Mouse (Mus musculus) v-Abl transformed pro-B cells (cell line): ENCODE data around the gene Nos2.

ENCODE experiments used
- in situ Hi-C, 2 experiments: fragments of 400-800 bp; cut with MboI; formaldehyde crosslinking; loops; one replicate each; pipeline ENCODE4 v1.15.1; 2025; ENCODE audit not compliant: unreplicated experiment in 2 of 2

The Nos2 gene

DNA sequence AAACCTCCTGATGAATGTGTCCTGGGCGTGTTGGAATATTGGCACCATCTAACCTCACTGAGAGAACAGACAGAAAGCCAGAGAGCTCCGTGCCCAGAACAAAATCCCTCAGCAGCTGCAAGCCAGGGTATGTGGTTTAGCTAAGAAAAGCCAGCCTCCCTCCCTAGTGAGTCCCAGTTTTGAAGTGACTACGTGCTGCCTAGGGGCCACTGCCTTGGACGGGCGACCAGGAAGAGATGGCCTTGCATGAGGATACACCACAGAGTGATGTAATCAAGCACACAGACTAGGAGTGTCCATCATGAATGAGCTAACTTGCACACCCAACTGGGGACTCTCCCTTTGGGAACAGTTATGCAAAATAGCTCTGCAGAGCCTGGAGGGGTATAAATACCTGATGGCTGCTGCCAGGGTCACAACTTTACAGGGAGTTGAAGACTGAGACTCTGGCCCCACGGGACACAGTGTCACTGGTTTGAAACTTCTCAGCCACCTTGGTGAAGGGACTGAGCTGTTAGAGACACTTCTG is at the start of gene Nos2:
Gene Nos2, plus strand, starts transcription at position 377 of the 529 bp plus-strand sequence.
- in situ Hi-C loops = loop anchor here in 1 of 2 experiments (5.0 kb wide), 1 partner anchor 63 kb away; no protein-coding TSS in a partner anchor

DNA sequence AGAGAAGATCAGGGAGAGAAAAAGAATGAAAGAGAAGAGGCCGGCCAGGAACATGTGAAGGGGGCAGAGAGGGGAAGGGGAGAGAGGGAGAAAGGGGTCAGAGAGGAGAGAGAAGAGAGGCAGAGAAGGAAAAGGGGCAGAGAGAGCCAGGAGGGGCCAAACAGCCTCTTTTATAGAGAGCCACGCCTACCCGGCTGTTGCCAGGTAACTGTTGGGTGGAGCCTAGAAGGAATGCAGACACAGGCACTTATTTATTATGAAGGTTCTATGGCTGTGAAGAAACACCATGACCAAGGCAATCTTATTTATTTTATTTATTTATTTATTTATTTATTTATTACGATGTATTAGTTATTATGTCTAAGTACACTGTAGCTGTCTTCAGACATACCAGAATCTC is 49.7 kb upstream of the Nos2 start:
- in situ Hi-C loops = no loop called here

DNA sequence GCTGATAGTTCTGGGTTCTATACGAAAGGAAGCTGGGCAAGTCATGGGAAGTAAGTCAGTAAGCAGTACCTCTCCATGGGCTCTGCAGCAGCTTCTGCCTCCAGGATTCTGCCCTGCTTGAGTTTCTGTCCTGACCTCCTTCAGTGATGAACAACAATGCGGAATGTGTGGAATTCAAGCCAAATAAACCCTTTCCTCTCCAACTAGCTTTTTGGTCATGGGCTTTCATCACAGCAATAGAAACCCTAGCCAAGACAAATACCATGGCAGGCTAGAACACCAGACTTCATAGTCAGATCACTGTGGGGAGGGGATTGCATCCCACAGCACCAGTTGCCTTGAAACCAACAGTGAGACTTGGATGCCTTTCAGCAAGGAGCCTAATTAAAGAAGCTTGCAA is 47.8 kb upstream of the Nos2 start:
- in situ Hi-C loops = no loop called here

DNA sequence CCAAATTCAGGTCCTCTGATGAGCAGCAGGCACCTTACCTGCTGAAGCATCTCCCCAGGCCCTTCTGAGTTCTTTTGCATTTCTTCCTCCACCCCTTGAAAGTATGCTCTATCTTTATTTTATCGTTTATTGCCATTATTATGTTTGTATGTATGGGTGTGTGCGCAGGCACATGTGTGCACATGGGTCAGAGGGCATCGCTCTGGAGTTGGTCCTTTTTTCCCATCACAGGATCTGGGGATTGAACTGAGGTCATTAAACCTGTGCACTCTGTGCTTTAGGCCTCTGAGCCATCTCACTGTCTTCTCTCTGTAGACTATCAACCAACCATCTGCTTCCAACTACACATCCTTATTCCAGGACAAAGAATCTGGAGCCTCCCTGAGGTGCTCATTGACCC is 40.9 kb upstream of the Nos2 start:
- in situ Hi-C loops = no loop called here

DNA sequence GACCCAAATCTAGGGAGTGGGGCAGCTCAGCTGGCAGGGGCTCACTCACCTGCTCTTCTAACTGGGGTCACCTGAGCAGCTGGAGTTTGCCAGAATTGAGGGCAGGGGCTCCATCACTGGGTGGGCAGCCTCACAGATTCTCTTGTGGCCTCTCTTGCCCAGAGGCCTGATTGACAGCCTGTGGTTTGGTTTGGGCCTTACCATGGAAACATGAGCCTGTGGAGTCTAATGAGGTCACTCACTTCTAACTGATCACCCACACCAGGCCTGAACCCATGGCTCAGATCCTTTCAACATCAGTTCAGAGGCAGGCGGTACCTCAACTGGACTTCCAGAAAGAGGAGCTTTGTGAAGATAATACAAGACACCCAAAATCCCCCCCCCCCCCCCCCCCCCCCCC is 33.9 kb upstream of the Nos2 start:
- in situ Hi-C loops = no loop called here

DNA sequence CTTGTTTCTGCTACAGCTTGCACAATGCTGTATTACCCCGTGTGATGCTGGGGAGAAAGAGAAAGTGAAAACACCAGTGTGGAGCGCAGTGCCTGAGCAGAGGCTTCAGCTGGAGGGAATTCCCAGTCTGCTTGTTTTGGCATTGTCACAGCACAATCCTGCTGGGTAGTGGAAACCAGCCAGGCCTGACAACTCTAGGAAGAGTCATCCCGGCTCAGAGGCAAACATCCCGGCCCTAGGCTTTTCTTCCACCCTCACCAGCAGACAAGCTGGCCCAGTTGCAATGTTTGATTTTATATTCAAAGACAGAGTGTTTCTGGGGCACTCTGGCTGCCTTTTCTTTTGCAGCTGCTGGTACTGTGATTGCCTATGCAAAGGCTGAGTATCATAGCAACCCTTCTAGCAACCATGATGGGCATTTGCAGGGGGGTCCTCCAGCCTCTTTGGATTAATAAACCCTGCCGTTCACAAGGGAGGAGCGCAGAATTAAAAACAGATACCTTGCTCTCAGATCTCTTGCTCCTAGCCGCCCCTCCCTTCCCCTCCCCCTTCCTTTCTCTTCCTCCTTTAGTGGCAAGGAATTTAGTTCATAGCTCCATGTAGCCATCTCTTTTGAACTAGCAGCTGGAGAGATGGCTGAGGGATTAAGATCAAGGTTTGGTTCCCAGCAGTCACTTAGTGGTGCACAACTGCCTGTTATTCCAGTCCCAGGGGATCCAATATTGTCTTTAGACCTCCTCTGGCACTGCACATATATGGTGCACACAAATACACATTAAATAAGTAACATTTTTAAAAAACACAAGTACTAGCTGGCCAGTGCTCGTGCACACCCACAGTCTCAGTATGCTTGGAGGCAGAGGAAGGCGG is 33.2 kb upstream of the Nos2 start:
- in situ Hi-C loops = no loop called here

DNA sequence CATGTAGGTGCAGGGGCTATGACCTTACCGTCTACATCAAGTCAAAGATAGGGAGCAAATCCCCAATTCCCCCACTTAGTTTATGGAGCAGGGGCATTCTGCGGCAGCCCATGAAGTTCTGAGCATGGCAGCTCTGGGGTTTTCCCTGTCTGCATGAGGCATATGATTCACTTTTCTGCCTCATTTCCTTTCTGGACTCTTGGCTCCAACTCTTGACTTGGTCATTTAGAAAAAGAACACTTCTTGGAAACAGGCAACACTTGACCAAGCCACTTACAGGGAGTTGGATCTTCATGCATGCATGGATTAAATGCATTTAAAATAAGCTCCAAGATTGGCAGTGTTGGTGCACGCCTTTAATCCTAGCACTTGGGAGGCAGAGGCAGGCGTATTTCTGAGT is 31.4 kb upstream of the Nos2 start:
- in situ Hi-C loops = no loop called here

DNA sequence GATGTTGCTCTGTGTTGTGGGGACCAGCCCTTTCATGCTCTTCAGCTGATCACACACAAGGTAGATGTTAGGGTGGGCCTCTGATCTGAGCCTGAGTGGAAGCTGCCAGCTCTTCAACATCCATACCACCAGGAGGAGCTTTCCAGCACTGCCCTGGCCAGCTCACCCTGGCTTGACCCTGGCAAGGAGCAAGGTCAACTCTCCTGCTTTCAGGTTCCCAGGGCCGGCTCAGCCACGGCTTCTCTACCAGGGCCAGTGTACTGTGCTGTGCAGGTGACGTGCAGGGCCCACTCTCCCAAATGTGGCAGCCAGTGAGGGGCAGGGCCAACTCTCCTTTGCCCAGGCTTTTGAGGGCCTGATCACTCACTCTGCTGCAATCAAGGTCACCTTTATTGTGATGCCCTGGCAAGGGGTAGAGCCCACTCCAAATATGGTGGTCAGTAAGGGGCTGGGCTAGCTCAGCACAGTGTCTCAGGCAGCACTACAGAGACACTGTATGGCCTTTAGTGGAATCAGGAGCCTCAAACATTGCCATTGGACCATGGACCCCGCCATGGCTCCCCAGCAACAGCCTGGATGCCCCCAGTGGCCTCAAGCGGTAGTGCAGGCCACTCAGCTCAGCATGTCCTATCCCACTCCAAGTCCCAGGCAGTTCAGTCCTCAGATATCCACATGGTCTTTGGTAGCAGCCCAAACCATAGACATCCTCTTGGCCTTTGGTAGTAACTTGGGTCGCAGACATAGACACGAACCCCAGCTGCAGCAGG is 24.0 kb upstream of the Nos2 start:
- in situ Hi-C loops = no loop called here

DNA sequence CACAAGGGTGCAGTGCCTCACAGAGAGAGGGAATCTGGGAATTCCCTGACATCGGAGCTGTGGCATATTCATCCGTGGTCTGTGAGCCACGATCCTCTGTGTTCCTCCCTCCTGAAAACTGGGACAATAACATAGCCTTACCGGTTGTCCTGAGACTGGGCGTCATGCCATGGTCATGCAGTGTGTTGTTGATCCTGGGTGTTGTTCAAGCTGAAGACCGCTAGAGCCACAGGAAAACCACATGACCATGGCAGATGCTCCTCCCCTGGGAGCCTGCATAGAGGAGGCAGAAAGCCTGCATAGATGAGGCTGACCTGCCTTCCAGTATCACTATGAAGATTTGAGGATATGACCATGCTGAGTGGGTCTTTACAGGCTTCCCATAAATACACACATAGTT is 5.1 kb upstream of the Nos2 start:
- in situ Hi-C loops = no loop called here

DNA sequence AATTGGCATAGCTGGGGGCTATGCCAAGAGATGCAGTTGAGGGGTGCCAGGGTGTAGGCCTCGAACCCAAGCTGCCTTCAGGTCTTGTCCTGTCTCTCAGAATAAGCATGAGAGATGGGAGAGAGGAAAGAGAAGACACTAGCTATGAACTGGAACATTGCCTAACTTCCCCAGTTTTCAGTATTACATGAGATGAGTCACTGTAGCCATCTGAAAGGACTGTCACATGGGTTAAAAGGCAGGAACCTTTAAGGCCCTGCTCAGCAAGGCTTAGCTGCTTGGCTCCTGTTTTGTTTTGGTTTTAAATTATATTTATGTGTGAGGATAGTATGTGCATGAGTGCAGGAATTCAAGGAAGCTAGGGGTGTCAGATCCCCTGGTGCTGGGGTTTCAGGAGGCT is 4.2 kb upstream of the Nos2 start:
- in situ Hi-C loops = no loop called here

DNA sequence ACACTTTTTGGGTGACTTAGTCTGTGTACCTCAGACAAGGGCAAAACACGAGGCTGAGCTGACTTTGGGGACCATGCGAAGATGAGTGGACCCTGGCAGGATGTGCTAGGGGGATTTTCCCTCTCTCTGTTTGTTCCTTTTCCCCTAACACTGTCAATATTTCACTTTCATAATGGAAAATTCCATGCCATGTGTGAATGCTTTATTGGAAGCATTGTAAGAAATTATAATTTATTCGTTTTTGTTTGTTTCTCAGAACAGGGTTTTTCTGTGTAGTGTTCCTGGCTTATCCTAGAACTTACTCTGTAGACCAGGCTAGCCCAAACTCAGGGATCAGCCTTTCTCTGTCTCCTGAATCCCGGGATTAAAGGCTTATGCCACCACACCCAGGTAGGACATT is 842 bp upstream of the Nos2 start:
- in situ Hi-C loops = loop anchor here in 1 of 2 experiments (5.0 kb wide), 1 partner anchor 62 kb away; no protein-coding TSS in a partner anchor

DNA sequence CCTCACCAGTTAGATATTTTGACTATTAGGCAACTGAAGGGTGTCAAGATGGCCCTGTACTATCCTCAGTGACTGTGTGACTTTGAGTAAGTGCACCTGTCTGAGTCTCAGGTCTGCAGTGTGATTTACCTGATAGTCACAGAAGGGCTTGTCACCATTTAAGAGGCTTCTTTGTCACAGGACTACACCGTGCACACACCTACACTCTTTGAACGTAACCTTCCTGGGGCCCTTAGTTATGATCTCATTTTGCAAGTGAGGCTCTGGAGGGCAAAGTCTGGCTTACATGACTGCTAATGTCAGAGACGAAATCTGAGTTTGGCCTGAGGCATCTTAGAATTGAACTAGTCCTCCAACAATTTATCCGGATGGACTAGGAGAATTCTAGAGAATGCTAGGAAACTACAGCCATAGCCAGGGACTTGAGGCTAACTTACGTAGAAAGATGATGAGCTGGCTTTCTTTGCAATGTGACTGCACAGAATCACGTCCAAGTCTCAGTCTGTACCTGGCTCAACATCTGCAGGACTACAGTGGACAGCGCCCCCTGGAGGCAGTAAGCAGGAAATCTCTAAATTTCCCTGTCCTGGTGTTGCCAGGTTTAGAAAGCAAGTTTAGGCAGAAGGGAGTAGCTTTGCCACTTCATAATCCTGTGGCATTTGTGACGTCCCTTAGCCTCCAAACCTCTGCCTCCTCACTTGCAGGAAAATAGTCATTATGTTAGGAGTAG is 2.3 kb downstream of the Nos2 start:
- in situ Hi-C loops = loop anchor here in 1 of 2 experiments (5.0 kb wide), 1 partner anchor 66 kb away; no protein-coding TSS in a partner anchor

DNA sequence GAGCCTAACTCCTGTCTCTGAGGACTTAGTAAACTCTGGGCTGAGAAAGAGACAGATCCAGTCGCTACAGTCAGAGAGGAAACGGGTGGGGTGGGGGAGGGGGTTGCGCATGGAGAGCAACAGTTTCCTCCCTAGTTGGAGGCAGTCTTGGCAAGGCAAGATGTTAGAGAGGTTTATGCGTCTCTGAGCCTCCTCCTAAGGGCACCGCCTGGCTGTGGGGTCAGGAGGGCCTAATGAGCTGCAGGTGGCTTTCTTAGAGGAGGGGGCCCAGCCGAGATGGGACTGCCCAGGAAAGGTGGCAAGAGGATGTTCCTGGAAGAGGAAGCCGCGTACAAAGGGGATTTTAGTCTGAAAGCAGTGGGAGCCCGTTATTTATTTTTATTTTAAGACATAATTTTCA is 3.5 kb downstream of the Nos2 start:
- in situ Hi-C loops = loop anchor here in 1 of 2 experiments (5.0 kb wide), 1 partner anchor 67 kb away; no protein-coding TSS in a partner anchor

DNA sequence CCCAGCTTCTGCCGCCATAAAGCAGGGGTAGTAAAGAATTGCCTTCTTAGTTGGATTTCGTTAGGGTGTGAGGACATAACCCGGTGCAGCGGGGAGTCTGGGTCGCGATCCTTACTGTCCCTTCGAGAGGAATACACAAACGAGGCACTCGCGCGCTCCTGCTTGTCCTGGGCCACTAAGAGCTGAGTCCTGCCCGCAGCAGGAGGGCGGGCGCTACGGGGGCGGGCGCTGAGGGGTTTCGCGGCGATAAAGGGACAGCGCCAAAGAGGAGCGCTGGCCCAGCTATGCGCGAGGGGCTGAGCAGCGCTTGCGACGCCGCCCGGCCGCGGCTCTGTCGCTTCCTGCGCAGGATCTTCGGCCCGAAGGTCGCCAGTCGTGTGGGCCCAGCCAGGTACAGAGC is 4.3 kb downstream of the Nos2 start:
- in situ Hi-C loops = loop anchor here (5.0 kb wide), 1 partner anchor 68 kb away; no protein-coding TSS in a partner anchor

DNA sequence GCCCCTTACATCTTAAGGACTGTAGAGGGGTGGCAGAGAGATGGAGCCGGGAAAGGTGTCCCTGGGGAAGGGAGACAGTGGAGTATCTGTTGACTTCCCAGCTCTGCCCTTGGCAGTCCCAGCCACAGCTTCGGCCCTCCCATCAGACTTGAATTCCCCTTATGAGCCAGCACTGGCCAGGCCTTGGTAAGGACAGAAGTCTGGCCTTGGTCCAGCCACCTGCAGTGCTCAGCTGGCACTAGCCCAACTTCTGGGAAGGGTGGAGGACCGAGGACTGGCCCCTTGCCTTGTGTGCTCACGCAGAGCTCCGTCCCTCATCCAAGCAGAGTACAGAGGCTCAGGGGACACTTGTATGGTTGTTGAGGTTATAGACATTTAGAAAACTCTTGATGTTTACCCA is 8.8 kb downstream of the Nos2 start:
- in situ Hi-C loops = loop anchor here in 1 of 2 experiments (5.0 kb wide), 1 partner anchor 72 kb away; no protein-coding TSS in a partner anchor

DNA sequence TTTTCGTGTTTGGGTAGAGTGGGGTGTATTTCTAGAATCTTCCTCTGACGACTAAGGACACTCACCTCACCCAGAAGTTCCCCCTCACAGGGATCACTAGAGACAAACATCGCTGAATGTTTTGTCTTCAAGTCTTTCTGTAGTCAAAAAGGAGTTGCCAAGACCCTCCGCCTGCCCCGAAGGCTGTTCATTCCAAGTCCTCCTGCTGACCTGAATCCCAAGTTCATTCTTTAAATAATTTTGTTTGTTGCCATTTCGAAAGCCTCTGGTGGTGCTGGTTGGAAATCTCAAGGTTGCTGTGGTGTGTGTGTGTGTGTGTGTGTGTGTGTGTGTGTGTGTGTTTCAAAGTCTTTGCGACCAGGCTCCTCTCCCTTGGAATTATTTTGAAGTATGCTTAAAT is 13.7 kb downstream of the Nos2 start:
- in situ Hi-C loops = no loop called here

DNA sequence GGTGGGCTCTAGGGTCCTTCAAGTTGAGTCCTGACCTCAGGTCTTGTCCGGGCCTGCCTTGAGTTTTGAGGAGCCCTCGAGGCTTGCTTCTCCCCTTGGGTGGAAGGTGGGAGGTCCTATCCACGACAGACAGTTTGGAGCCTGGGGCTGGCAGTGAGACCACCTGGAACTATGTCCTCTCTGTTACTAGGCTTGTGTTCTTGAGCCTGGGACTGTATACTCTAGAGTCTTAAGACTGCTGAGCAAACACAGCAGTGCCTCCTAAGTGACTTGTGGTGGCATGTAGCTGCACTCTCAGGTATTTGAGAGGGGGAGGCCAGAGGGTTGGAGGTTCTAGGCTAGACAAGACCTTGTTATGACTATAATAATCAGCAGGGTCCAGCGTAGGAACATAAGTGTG is 14.1 kb downstream of the Nos2 start:
- in situ Hi-C loops = no loop called here

DNA sequence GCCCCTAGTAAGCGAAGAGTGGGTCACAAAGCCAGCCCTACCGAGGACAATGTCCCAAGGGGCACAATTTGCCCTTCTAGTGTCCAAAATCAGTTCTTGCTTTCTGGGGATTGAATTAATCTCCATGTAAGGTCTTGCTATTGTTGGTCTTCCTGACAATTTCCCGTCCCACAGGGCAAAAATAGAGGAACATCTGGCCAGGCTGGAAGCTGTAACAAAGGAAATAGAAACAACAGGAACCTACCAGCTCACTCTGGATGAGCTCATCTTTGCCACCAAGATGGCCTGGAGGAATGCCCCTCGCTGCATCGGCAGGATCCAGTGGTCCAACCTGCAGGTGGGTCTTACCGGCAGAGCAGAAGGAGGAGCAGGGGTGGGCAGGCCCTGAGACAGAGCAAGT is 14.6 kb downstream of the Nos2 start:
- in situ Hi-C loops = no loop called here

DNA sequence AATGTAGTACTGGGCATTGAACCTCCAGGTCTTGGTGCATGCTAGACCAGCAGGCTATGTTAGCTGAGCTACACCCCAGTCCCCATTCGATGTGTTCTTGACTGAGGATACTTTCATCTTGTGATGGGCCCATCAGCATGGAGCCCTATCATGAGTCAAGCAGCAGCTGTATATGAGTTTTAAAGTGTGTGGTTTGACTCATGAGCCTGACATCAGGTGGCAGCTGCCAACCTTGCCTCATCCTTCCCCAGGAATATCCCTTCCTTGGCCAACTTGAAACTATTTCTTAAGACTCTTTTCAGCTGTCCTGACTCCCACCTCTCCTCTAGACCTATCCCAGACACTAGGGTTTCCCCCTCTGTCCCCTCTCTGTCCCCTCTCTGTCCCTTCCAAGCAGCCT is 22.5 kb downstream of the Nos2 start:
- in situ Hi-C loops = no loop called here

DNA sequence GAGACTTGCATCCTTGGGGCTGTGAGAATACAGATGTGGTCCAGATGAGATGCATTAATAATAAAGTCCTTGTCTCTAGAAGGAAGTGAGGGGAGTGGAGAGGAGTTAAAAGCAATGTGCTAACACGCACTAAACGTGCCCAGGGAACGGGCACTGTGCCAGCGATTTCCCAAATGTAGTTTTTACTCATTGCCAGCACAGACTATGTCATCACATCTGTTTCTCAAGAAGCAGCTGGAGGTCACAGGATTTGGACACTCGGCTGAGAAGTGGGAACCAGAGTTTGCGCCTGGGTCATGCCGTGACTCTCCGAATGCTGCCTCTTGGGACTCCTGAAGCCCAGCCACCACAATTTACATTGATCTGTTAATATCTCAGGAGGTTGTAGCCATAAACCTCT is 29.8 kb downstream of the Nos2 start:
- in situ Hi-C loops = loop anchor here (5.0 to 10.0 kb wide), 5 partner anchors 93 to 466 kb away; partner anchors contain the start of gene Gm9964 (in 1 of the 2)
